Mouse (Mus musculus): ENCODE data around the gene Pdlim3. TPM values are rescaled to one million over a fixed set of nuclear protein-coding genes. Genes with fewer than 3 reads are reported as not detected.

The Pdlim3 gene
- total and polyA plus RNA-seq, 2 experiments from 2014 or later, result 10.7 to 11.3 TPM

DNA sequence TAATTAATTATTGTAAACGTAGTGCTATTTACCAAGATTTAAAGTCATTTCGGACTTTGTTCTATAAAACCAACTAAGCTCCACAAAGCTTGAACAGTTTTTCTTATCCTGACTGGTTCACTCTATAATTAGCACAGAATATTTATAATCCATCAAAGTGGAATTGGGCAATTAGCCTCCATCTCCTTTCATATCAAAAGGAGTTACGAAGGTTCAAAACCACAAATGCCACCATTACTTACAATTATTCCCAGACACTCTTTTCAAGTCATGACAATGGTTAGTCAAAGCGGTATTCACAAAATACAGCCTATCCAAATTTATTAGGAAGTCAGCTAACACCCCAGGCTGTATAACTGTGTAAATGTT, 21.0 kb downstream of the Pdlim3 start:
- H3K27me3 ChIP-seq (ENCODE audit: insufficient read depth, low read length), result no peaks in the 10 kb centered on the region
- 78% methylated on average over 4 of the region's 4 CpGs for WGBS
- no peaks in the 10 kb centered on the region for H3K4me1 ChIP-seq (ENCODE audit: insufficient read depth, low read length)
- no peaks in the 10 kb centered on the region for H3K9me3 ChIP-seq (ENCODE audit: low read length)
- no peaks in the 10 kb centered on the region for H3K36me3 ChIP-seq (ENCODE audit: insufficient read depth, low read length)
- no peak for TF ChIP-seq CTCF (IDR thresholded peaks at IDR 0.05)
- H3K27ac ChIP-seq (ENCODE audit: low read depth, low read length), result no peak overlapping the region
- H3K4me3 ChIP-seq (ENCODE audit: low read depth, low read length), result no peak overlapping the region
- H3K4me2 ChIP-seq (ENCODE audit: low read depth, low read length, poor library complexity, severe bottlenecking), result no peak overlapping the region
- ATAC-seq (ENCODE audit: low FRiP score), result no peak
- no peak for DNase-seq (ENCODE audit: low spot score)
- no peak overlapping the region for H3K9ac ChIP-seq (replicated peaks; ENCODE audit: low read length, poor library complexity, severe bottlenecking)

DNA sequence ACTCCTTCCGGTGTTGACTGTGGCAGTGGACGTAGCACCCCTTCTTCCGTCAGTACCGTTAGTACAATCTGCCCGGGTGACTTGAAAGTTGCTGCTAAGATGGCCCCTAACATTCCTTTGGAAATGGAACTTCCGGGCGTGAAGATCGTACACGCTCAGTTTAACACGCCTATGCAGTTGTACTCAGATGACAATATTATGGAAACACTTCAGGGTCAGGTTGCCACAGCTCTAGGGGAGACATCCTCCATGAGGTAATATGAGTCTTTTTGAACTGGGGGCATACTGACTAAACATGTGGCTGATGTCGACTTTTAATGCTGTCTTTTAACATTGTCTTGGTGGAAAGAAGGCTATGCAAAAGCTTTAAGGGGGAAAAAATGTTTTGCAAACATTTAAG, 28.4 kb downstream of the Pdlim3 start:
- Histone ChIP-seq H3K27ac (ENCODE audit: low read depth, low read length) (no peak overlapping the region), H3K4me3 (ENCODE audit: low read depth, low read length) (no peak overlapping the region), H3K4me2 (ENCODE audit: low read depth, low read length, poor library complexity, severe bottlenecking) (no peak overlapping the region), H3K27me3 (ENCODE audit: insufficient read depth, low read length) (no peaks in the 10 kb centered on the region), H3K4me1 (ENCODE audit: insufficient read depth, low read length) (no peaks in the 10 kb centered on the region), H3K9me3 (ENCODE audit: low read length) (no peaks in the 10 kb centered on the region), H3K9ac (replicated peaks; ENCODE audit: low read length, poor library complexity, severe bottlenecking) (no peak overlapping the region), H3K36me3 (ENCODE audit: insufficient read depth, low read length) (no peaks in the 10 kb centered on the region)
- DNase-seq (ENCODE audit: low spot score) (no peak), ATAC-seq (ENCODE audit: low FRiP score) (no peak)
- 92% methylated on average over 11 of the region's 11 CpGs for WGBS
- TF ChIP-seq CTCF (IDR thresholded peaks at IDR 0.05), result no peak

DNA sequence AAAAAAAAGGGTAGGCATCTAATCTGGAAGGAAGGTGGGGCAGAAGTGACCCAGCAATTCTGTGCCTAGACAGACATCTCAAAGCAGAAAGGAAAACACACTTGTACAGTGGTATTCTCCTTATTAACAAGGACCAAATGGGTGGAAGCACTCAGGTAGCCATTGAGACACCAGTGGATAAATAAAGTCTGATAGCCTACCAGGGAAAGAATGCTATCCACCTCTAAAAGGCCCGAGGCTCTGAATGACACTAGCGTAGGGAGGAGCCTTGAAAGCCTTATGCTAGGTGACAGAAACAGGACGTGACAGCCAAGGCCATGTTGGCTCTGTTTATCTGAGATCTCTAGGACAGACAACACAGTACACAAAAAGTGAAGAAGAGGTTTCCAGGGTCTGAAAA, 31.2 kb downstream of the Pdlim3 start:
- no peak for TF ChIP-seq CTCF (IDR thresholded peaks at IDR 0.05)
- DNase-seq (ENCODE audit: low spot score), result no peak
- Histone ChIP-seq H3K4me3 (ENCODE audit: low read depth, low read length) (no peak overlapping the region), H3K4me1 (ENCODE audit: insufficient read depth, low read length) (no peaks in the 10 kb centered on the region), H3K27ac (ENCODE audit: low read depth, low read length) (no peak overlapping the region), H3K36me3 (ENCODE audit: insufficient read depth, low read length) (no peaks in the 10 kb centered on the region), H3K4me2 (ENCODE audit: low read depth, low read length, poor library complexity, severe bottlenecking) (no peak overlapping the region), H3K9me3 (ENCODE audit: low read length) (no peaks in the 10 kb centered on the region), H3K9ac (replicated peaks; ENCODE audit: low read length, poor library complexity, severe bottlenecking) (no peak overlapping the region), H3K27me3 (ENCODE audit: insufficient read depth, low read length) (no peaks in the 10 kb centered on the region)
- no peak for ATAC-seq (ENCODE audit: low FRiP score)
- WGBS, result 75% methylated on average over 3 of the region's 3 CpGs

DNA sequence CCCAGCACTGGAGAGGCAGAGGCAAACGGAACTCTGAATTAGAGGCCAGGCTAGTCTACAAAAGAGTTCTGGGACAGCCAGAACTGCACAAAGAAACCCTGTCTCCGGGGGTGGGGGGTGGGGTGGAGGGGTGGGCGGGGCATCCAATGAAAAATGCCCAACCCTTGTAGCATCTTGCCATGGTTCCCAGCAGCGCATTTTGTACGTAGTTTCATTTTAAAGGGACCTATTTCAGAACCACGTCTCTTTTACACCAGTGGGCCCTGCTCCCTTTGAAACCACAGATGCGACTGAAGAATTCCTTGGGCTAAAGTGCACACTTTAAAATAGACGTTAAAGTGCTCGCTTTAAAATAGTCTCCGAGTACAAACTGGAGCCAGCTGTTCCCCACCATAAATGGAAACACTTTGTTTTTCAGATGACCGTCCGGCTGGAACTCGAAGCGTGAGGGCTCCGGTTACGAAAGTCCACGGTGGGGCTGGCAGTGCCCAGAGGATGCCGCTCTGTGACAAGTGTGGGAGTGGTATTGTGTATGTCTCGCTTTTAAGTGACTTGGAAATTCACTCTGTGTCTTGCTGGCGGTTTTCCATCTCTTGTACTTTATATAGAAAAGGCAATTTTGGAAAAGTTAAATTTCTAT, 31.9 kb downstream of the Pdlim3 start:
- Histone ChIP-seq H3K36me3 (ENCODE audit: insufficient read depth, low read length) (no peaks in the 10 kb centered on the region), H3K4me3 (ENCODE audit: low read depth, low read length) (no peak overlapping the region), H3K4me1 (ENCODE audit: insufficient read depth, low read length) (no peaks in the 10 kb centered on the region), H3K4me2 (ENCODE audit: low read depth, low read length, poor library complexity, severe bottlenecking) (no peak overlapping the region), H3K9ac (replicated peaks; ENCODE audit: low read length, poor library complexity, severe bottlenecking) (no peak overlapping the region), H3K27me3 (ENCODE audit: insufficient read depth, low read length) (no peaks in the 10 kb centered on the region), H3K27ac (ENCODE audit: low read depth, low read length) (no peak overlapping the region), H3K9me3 (ENCODE audit: low read length) (no peaks in the 10 kb centered on the region)
- DNase-seq (ENCODE audit: low spot score), result no peak
- ATAC-seq (ENCODE audit: low FRiP score), result no peak
- 76% methylated on average over 20 of the region's 20 CpGs for WGBS
- no peak for TF ChIP-seq CTCF (IDR thresholded peaks at IDR 0.05)

DNA sequence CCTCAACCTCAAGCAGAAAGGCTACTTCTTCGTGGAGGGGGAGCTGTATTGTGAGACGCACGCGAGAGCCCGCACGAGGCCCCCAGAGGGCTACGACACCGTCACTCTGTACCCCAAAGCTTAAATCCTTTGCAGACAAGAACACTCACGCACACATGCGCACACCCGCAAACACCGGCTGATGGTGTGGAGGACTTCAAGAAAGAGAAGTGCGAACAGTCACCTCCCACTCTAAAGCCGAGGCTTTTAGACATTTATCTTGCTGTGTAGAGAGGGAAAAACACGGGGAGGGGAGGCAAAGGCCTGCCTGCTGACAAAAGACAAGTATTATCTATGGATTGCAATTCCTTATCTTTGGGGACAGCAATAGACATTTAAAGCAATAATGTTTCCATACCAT, 33.6 kb downstream of the Pdlim3 start:
- DNase-seq (ENCODE audit: low spot score) (no peak), ATAC-seq (ENCODE audit: low FRiP score) (no peak)
- no peaks in the 10 kb centered on the region for H3K9me3 ChIP-seq (ENCODE audit: low read length)
- no peak overlapping the region for H3K4me2 ChIP-seq (ENCODE audit: low read depth, low read length, poor library complexity, severe bottlenecking)
- WGBS, result 83% methylated on average over 15 of the region's 15 CpGs
- no peak overlapping the region for H3K9ac ChIP-seq (replicated peaks; ENCODE audit: low read length, poor library complexity, severe bottlenecking)
- H3K36me3 ChIP-seq (ENCODE audit: insufficient read depth, low read length), result no peaks in the 10 kb centered on the region
- H3K27me3 ChIP-seq (ENCODE audit: insufficient read depth, low read length), result no peaks in the 10 kb centered on the region
- no peak for TF ChIP-seq CTCF (IDR thresholded peaks at IDR 0.05)
- H3K4me3 ChIP-seq (ENCODE audit: low read depth, low read length), result no peak overlapping the region
- no peaks in the 10 kb centered on the region for H3K4me1 ChIP-seq (ENCODE audit: insufficient read depth, low read length)
- H3K27ac ChIP-seq (ENCODE audit: low read depth, low read length), result no peak overlapping the region

DNA sequence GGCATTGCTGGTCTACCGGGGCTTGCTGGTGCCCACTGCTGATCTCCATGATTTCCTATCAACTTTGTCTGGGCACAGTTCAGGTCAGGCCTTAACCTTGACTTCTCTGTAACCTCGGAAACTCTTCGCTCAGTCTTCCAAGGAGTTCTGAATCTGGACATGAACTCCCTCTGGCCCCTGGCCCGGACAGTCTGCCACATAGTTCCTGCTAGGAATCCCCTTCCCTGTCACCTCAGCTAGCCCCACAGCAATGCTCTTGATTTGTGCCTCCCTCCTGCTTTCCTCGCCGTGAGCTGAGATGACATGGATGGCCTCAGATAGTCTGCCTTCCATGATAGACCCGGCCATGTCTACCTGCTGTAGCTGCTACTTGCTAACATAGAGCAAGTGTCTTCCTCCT, 35.1 kb downstream of the Pdlim3 start:
- Histone ChIP-seq H3K4me3 (ENCODE audit: low read depth, low read length) (no peak overlapping the region), H3K4me1 (ENCODE audit: insufficient read depth, low read length) (no peaks in the 10 kb centered on the region), H3K27ac (ENCODE audit: low read depth, low read length) (no peak overlapping the region), H3K27me3 (ENCODE audit: insufficient read depth, low read length) (no peaks in the 10 kb centered on the region), H3K9ac (replicated peaks; ENCODE audit: low read length, poor library complexity, severe bottlenecking) (no peak overlapping the region), H3K4me2 (ENCODE audit: low read depth, low read length, poor library complexity, severe bottlenecking) (no peak overlapping the region), H3K9me3 (ENCODE audit: low read length) (no peaks in the 10 kb centered on the region), H3K36me3 (ENCODE audit: insufficient read depth, low read length) (no peaks in the 10 kb centered on the region)
- no peak for TF ChIP-seq CTCF (IDR thresholded peaks at IDR 0.05)
- ATAC-seq (ENCODE audit: low FRiP score), result no peak
- no peak for DNase-seq (ENCODE audit: low spot score)
- 93% methylated on average over 7 of the region's 7 CpGs for WGBS
